Mouse (Mus musculus): Measurements from ENCODE around the gene Gm732.

Gene Gm732

GRCm38 (mm10) chrX:107948365-107948764, at the start of gene Gm732:
Gene Gm732 (minus strand): TSS chrX:107948465.
- no peak for DNase-seq
